Mouse (Mus musculus): Measurements from ENCODE around the gene Zscan12. TPM values are rescaled to one million over a fixed set of nuclear protein-coding genes. Genes with fewer than 3 reads are reported as not detected.
"Not testable (repeated sequence)": the region's sequence is repeated elsewhere in the genome, so short reads cannot be mapped to it uniquely, and the experiment has no call there.

Gene Zscan12
- total and polyA plus RNA-seq, 2 experiments from 2014 or later = 5.3 to 7.7 TPM

DNA sequence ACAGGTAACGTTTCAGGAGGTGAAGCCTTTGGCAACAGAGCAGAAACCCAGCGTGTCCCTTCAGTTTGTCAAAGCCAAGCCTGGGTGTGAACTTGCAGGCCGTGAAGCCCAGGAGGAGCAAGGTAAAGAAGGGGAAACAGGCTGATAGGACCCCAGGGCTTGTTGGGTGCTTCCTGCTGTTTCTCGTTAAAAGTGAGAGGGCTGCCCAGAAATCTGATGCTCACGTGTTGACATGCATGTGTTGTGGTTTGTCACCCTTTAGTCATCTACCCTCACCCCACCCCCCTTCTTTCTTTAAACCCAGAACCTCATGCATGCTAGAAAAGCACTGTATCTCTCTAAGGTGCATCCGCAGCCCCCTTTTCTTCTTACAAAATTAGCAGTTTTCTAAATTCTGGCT is 4.0 kb downstream of the Zscan12 start:
- H3K27me3 ChIP-seq (ENCODE audit: insufficient read depth, low read length) = no peaks in the 10 kb centered on the region
- WGBS = 76% methylated on average over 6 of the region's 6 CpGs
- peaks cover 8% of the 10 kb centered on the region; the same call in 1 of the 2 replicates for H3K4me1 ChIP-seq (ENCODE audit: insufficient read depth, low read length)
- no peak overlapping the region for H3K4me3 ChIP-seq (ENCODE audit: low read length)
- no peak overlapping the region for H3K27ac ChIP-seq
- peaks cover 21% of the 10 kb centered on the region for H3K36me3 ChIP-seq (ENCODE audit: insufficient read depth, low read length)
- ATAC-seq = no peak
- DNase-seq (ENCODE audit: low spot score) = no peak
- H3K4me2 ChIP-seq (ENCODE audit: low read depth, low read length) = no peak overlapping the region
- no peak for TF ChIP-seq CTCF (IDR thresholded peaks at IDR 0.05; ENCODE audit: low read depth)
- H3K9ac ChIP-seq (replicated peaks; ENCODE audit: low read length) = no peak overlapping the region
- no peaks in the 10 kb centered on the region for H3K9me3 ChIP-seq (ENCODE audit: low read length)

DNA sequence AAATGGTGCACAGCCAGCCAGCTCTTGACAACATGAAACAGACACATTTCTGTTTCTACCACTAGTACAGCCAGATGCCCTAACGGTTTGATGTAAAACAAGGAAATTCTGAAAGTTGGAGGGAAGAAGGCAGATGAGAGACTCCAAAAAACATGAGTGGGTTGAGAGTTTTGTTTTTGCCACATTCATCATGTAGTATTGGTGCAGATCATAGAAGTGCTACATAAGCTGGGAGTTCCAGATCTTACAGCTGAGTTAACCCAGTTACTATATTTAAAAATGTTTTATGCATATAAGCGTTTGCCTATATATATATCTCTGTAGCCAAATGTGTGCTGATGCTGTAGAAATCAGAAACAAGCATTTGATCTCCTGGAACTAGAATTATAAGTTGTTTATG is 10.1 kb downstream of the Zscan12 start:
- no peak overlapping the region for H3K9ac ChIP-seq (replicated peaks; ENCODE audit: low read length)
- H3K4me2 ChIP-seq (ENCODE audit: low read depth, low read length) = no peak overlapping the region
- no peak for TF ChIP-seq CTCF (IDR thresholded peaks at IDR 0.05; ENCODE audit: low read depth)
- no peaks in the 10 kb centered on the region for H3K27me3 ChIP-seq (ENCODE audit: insufficient read depth, low read length)
- no peak overlapping the region for H3K4me3 ChIP-seq (ENCODE audit: low read length)
- no peaks in the 10 kb centered on the region for H3K4me1 ChIP-seq (ENCODE audit: insufficient read depth, low read length)
- no peaks in the 10 kb centered on the region for H3K9me3 ChIP-seq (ENCODE audit: low read length)
- 89% methylated on average over 2 of the region's 2 CpGs for WGBS
- no peak overlapping the region for H3K27ac ChIP-seq
- DNase-seq (ENCODE audit: low spot score) (no peak), ATAC-seq (no peak)
- H3K36me3 ChIP-seq (ENCODE audit: insufficient read depth, low read length) = peaks cover 21% of the 10 kb centered on the region

DNA sequence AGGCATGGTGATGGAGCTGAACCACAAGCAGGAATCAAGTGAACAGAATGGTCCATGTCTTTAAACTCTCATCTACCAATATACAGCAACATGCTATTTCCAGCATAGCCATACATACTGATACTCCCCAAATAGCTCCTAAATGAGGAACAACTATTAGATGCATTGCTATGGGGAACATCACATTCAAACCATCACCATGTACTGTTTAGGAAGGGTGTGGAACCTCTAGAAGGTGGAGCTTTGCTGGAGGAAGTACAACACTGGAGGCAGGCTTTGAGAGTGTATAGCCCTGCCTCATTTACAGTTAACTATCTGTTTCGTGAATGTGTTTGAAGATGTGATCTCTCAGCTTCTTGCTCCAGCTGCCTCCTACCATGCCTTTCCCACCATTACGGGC is 15.2 kb downstream of the Zscan12 start:
- H3K4me3 ChIP-seq (ENCODE audit: low read length) = no peak overlapping the region
- no peaks in the 10 kb centered on the region for H3K36me3 ChIP-seq (ENCODE audit: insufficient read depth, low read length)
- ATAC-seq (no peak), DNase-seq (ENCODE audit: low spot score) (no peak)
- H3K27me3 ChIP-seq (ENCODE audit: insufficient read depth, low read length) = no peaks in the 10 kb centered on the region
- no peaks in the 10 kb centered on the region for H3K9me3 ChIP-seq (ENCODE audit: low read length)
- no peak overlapping the region for H3K27ac ChIP-seq
- no peak overlapping the region for H3K9ac ChIP-seq (replicated peaks; ENCODE audit: low read length)
- no peaks in the 10 kb centered on the region for H3K4me1 ChIP-seq (ENCODE audit: insufficient read depth, low read length)
- TF ChIP-seq CTCF (IDR thresholded peaks at IDR 0.05; ENCODE audit: low read depth) = no peak
- no peak overlapping the region for H3K4me2 ChIP-seq (ENCODE audit: low read depth, low read length)
- 84% methylated on average over 2 of the region's 2 CpGs for WGBS

DNA sequence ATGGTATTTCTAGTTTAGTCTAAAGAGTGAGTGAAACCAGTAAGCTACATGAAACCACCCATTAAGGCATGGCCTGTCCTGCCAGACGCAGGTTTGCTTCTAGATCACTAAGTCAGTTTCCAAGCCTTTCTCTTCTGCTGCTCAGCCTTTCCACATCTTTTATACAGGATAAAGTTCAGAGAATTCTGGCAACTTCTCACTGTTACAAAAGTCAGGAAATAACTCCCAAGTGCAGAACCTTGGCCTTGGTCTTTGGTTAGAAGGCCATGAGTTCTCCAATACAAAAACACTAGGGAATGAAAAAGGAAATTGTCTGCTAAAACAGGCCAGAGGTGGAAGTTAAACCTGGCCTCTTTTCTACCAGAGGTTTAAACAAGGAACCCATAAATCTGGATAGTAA is 32.6 kb downstream of the Zscan12 start:
- no peak for TF ChIP-seq CTCF (IDR thresholded peaks at IDR 0.05; ENCODE audit: low read depth)
- no peak overlapping the region for H3K4me3 ChIP-seq (ENCODE audit: low read length)
- H3K9ac ChIP-seq (replicated peaks; ENCODE audit: low read length) = no peak overlapping the region
- H3K4me2 ChIP-seq (ENCODE audit: low read depth, low read length) = no peak overlapping the region
- 100% methylated on average over 1 of the region's 1 CpGs for WGBS
- H3K27ac ChIP-seq = no peak overlapping the region
- peaks cover 45% of the 10 kb centered on the region for H3K36me3 ChIP-seq (ENCODE audit: insufficient read depth, low read length)
- ATAC-seq (no peak), DNase-seq (ENCODE audit: low spot score) (no peak)
- H3K9me3 ChIP-seq (ENCODE audit: low read length) = no peaks in the 10 kb centered on the region
- H3K27me3 ChIP-seq (ENCODE audit: insufficient read depth, low read length) = no peaks in the 10 kb centered on the region
- peaks cover 3% of the 10 kb centered on the region; the same call in 1 of the 2 replicates for H3K4me1 ChIP-seq (ENCODE audit: insufficient read depth, low read length)

DNA sequence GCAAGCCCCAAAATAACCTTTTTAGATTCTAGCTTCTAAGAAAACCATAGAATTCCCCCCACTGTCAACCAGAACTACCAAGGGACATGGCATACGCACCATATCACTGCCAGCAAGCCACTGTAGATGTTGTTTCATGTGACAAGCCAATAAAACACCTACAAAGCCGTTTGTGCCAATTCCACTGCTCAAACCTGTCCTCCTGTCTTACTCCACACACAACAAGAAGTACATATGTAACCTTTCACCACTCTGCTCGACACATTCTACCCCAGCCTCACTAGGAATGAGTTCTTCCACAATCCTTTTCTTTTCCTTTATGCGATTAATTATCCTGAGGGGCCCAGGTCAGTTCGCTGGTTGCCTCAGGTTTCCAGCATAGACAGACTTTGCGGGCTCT is 33.0 kb downstream of the Zscan12 start:
- H3K4me2 ChIP-seq (ENCODE audit: low read depth, low read length) = no peak overlapping the region
- no peak overlapping the region for H3K4me3 ChIP-seq (ENCODE audit: low read length)
- no peaks in the 10 kb centered on the region for H3K9me3 ChIP-seq (ENCODE audit: low read length)
- no peak overlapping the region for H3K27ac ChIP-seq
- H3K9ac ChIP-seq (replicated peaks; ENCODE audit: low read length) = no peak overlapping the region
- WGBS = 95% methylated on average over 6 of the region's 6 CpGs
- no peaks in the 10 kb centered on the region for H3K27me3 ChIP-seq (ENCODE audit: insufficient read depth, low read length)
- peaks cover 41% of the 10 kb centered on the region for H3K36me3 ChIP-seq (ENCODE audit: insufficient read depth, low read length)
- ATAC-seq = no peak
- no peak for DNase-seq (ENCODE audit: low spot score)
- no peak for TF ChIP-seq CTCF (IDR thresholded peaks at IDR 0.05; ENCODE audit: low read depth)
- H3K4me1 ChIP-seq (ENCODE audit: insufficient read depth, low read length) = peaks cover 3% of the 10 kb centered on the region; the same call in 1 of the 2 replicates

DNA sequence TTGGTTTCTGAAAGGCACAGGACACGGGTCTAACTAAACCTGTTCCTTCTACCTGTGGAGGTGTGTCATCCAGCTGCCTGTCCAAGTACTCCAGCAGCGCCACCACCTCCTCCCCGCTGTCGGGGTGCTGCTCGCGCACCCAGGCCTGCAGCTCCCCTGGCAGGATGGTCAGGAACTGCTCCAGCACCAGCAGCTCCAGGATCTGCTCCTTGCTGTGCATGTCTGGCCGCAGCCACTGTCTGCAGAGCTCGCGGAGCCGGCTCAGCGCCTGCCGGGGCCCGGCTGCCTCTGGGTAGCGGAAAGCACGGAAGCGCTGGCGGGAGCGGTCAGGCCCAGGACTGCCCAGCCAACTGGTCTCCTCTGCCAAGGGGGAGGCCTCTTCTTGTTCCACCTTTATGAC is 33.4 kb downstream of the Zscan12 start:
- not testable (repeated sequence) for H3K27ac ChIP-seq; DNase-seq (ENCODE audit: low spot score); H3K27me3 ChIP-seq (ENCODE audit: insufficient read depth, low read length); H3K9ac ChIP-seq (replicated peaks; ENCODE audit: low read length); H3K4me1 ChIP-seq (ENCODE audit: insufficient read depth, low read length); H3K9me3 ChIP-seq (ENCODE audit: low read length); H3K4me3 ChIP-seq (ENCODE audit: low read length); H3K4me2 ChIP-seq (ENCODE audit: low read depth, low read length)
- peak; percentile 47; the same call in 1 of the 2 replicates for ATAC-seq
- H3K36me3 ChIP-seq (ENCODE audit: insufficient read depth, low read length) = peaks cover 37% of the 10 kb centered on the region
- WGBS = 93% methylated on average over 16 of the region's 18 CpGs

DNA sequence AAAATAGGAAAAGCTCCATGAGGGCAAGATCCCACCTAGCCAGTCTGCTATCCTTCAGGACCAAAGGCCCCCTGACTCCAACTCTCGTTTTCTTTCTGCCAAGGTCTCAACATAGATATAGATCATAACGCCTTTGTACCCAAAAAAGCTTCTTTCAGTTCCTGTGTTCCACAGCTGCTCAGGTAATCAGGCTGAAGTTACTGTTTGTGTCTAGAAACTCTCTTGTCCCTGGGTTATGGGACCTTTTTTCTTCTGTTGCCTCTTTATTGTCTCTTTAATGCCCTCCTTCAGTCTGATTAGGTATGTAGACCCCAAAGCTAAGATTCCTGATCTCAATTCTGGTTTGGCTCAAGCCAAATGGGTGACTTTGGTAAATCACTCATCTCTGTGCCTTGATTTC is 34.9 kb downstream of the Zscan12 start:
- no peak overlapping the region for H3K27ac ChIP-seq
- no peak for TF ChIP-seq CTCF (IDR thresholded peaks at IDR 0.05; ENCODE audit: low read depth)

More for the DNA sequence above, 34.9 kb downstream of the Zscan12 start:
- ATAC-seq (no peak), DNase-seq (ENCODE audit: low spot score) (no peak)
- H3K9me3 ChIP-seq (ENCODE audit: low read length) = no peaks in the 10 kb centered on the region
- no peak overlapping the region for H3K9ac ChIP-seq (replicated peaks; ENCODE audit: low read length)
- H3K27me3 ChIP-seq (ENCODE audit: insufficient read depth, low read length) = no peaks in the 10 kb centered on the region
- H3K36me3 ChIP-seq (ENCODE audit: insufficient read depth, low read length) = peaks cover 23% of the 10 kb centered on the region
- H3K4me3 ChIP-seq (ENCODE audit: low read length) = no peak overlapping the region
- H3K4me2 ChIP-seq (ENCODE audit: low read depth, low read length) = no peak overlapping the region
- 93% methylated on average over 2 of the region's 2 CpGs for WGBS
- peaks cover 3% of the 10 kb centered on the region; the same call in 1 of the 2 replicates for H3K4me1 ChIP-seq (ENCODE audit: insufficient read depth, low read length)

Measured in hindbrain, postnatal 0 days (tissue).